Mouse (Mus musculus) neural tube, embryonic 13.5 days (tissue): ENCODE results near the gene Armc8. TPM values are rescaled to one million over a fixed set of nuclear protein-coding genes. Genes with fewer than 3 reads are reported as not detected.

Experiments
- ATAC-seq: fragments of 200-750 bp; cut with Nextera tagmentation; 2 replicates; pipeline ENCODE4 v1.8.0; 2017; ENCODE audit warnings: low read depth, mild to moderate bottlenecking, moderate TSS enrichment, moderate library complexity
- H3K27ac ChIP-seq: fragments of 300-500 bp; sonication (generic); replicated peaks from 2 replicates; pipeline ENCODE4 v1.5.1; 2015; ENCODE audit warnings: moderate library complexity, mild to moderate bottlenecking, inconsistent platforms
- H3K27me3 ChIP-seq: fragments of 300-500 bp; sonication (generic); 2 replicates; pipeline ENCODE4 v1.6.1; 2015; ENCODE audit warnings: mild to moderate bottlenecking, inconsistent platforms
- H3K36me3 ChIP-seq: fragments of 300-500 bp; sonication (generic); 2 replicates; pipeline ENCODE4 v1.6.1; 2015; ENCODE audit warnings: mild to moderate bottlenecking, inconsistent platforms
- H3K4me1 ChIP-seq: fragments of 300-500 bp; sonication (generic); replicated peaks from 2 replicates; pipeline ENCODE4 v1.6.1; 2015; ENCODE audit warnings: inconsistent platforms
- H3K4me2 ChIP-seq: fragments of 300-500 bp; sonication (generic); 2 replicates; pipeline ENCODE4 v1.6.1; 2015; ENCODE audit warnings: inconsistent platforms, mild to moderate bottlenecking, moderate library complexity
- H3K4me3 ChIP-seq: fragments of 300-500 bp; sonication (generic); 2 replicates; pipeline ENCODE4 v1.5.1; 2015; ENCODE audit warnings: mild to moderate bottlenecking, inconsistent platforms
- H3K9ac ChIP-seq: fragments of 300-500 bp; sonication (generic); 2 replicates; pipeline ENCODE4 v1.6.1; 2015; ENCODE audit warnings: moderate library complexity, mild to moderate bottlenecking, inconsistent platforms
- H3K9me3 ChIP-seq: fragments of 300-500 bp; sonication (generic); 2 replicates; pipeline ENCODE4 v1.6.1; 2016; ENCODE audit warnings: inconsistent platforms
- WGBS: fragments of 180-500 bp; shearing (Covaris S2); methylation state at CpG from one replicate; pipeline ENCODE4 v1.1.7; 2015; 5-methylcytosine and 5-hydroxymethylcytosine counted together
- polyA plus RNA-seq: library from polyadenylated mRNA; unstranded; fragments of >200 nt; fragmentation: Nextera tagmentation; extraction: Ambion mirVana; gene quantifications from 2 replicates; pipeline ENCODE4 v1.2.1, GENCODE M21; 2015

Gene Armc8
- polyA plus RNA-seq, 1 experiment from 2014 or later: 60.1 TPM

DNA sequence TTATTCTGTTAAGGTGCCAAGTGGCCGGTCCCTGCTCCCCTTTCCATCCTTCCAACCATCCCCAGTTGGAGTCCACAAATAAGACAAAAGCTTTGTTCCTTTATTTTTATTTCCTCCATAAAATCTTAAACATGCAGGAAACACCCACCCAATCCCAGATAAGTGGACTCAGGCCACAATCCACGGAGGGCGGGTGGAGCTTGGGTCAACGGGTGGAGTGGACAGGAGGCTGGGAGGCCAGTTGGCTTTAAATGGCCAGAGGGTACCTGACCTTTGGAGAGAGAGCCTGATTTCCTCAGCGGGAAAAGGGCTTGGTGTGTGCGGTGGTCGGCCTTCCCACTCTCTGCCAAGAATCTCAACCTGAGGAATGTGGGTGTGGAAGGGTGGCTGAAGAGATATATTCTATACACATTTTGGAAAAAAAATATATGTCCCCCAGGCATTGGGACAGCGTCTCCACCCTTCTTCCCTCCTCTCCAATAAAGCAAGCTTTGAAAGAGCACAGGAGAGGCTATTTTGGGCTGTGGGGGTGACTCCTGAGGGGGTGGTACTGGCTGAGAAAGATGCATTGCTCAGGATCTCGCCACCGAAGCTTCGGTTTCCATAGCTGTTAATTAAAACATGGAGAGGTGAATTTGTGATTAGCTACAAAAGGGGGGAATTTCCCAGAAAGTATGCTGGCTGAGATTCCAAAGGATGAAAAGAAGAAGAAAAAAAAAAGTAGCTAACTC is 139.9 kb downstream of the Armc8 start:
- WGBS: 78% methylated on average over 11 of the region's 11 CpGs
- no peak for ATAC-seq
- H3K9me3 ChIP-seq: no peaks in the 10 kb centered on the region

More for the DNA sequence above, 139.9 kb downstream of the Armc8 start:
- no peaks in the 10 kb centered on the region for H3K36me3 ChIP-seq
- no peak overlapping the region for H3K4me3 ChIP-seq
- no peak overlapping the region for H3K9ac ChIP-seq
- no peak overlapping the region for H3K4me2 ChIP-seq
- peaks cover 43% of the 10 kb centered on the region for H3K4me1 ChIP-seq
- no peak overlapping the region for H3K27ac ChIP-seq
- H3K27me3 ChIP-seq: no peaks in the 10 kb centered on the region

Other genes starting within 250 kb of the Armc8 start
- gene Esyt3, start 210.3 kb downstream of the Armc8 start, polyA plus RNA-seq: 0.43 and 0.48 TPM in 2 replicates
- gene Mras, start 131.5 kb downstream of the Armc8 start, polyA plus RNA-seq: 49.0 and 51.1 TPM in 2 replicates
- not detected in 2 replicates for gene Nme9, start 117.4 kb downstream of the Armc8 start, polyA plus RNA-seq
- 23.0 and 25.0 TPM in 2 replicates for gene Dbr1, start 6.9 kb upstream of the Armc8 start, polyA plus RNA-seq
- gene A4gnt, start 43.6 kb upstream of the Armc8 start, polyA plus RNA-seq: not detected in 2 replicates
- gene Dzip1l, start 60.6 kb upstream of the Armc8 start, polyA plus RNA-seq: 5.6 and 7.8 TPM in 2 replicates
- 0.84 and 1.9 TPM in 2 replicates for gene Cldn18, start 148.4 kb upstream of the Armc8 start, polyA plus RNA-seq